Mouse (Mus musculus) G1E (cell line): ENCODE measurements around the gene Fgfr2.

ENCODE experiments used
- CTCF ChIP-seq: IDR thresholded peaks from 2 replicates; pipeline ENCODE4 v1.5.1; 2012; ENCODE audit warnings: low read depth, low read length, inconsistent platforms, mixed read lengths
- POLR2AphosphoS5 ChIP-seq: IDR thresholded peaks from 2 replicates; pipeline ENCODE4 v1.6.1; 2012; ENCODE audit warnings: low read depth, low read length, inconsistent platforms; ENCODE audit not compliant: insufficient replicate concordance

GRCm38 (mm10) chr7:131644051-131644450, 1479.1 kb downstream of the Fgfr2 start:
- TF ChIP-seq CTCF = no peak
- TF ChIP-seq POLR2AphosphoS5 = no peak
